Mouse (Mus musculus) liver, adult 2 months (tissue): ENCODE data around the gene Fgf13.

Experiments used
- CTCF ChIP-seq: fragments of 200-500 bp; IDR thresholded peaks from 2 replicates; pipeline ENCODE4 v1.5.1; 2011; ENCODE audit warnings: low read depth, low read length, control low read depth
- POLR2A ChIP-seq: fragments of 200-500 bp; IDR thresholded peaks from 2 replicates; pipeline ENCODE4 v1.6.1; 2011; ENCODE audit warnings: low read length, control low read depth; ENCODE audit not compliant: insufficient read depth; ENCODE audit errors: extremely low read depth

- TF ChIP-seq POLR2A = no peak
- no peak for TF ChIP-seq CTCF
These were observed 487.4 kb downstream of the Fgf13 start for GRCm38 (mm10) chrX:59080427-59080826.
